Mouse (Mus musculus) naive thymus-derived CD4-positive, alpha-beta T cell, adult 5 months (primary cell): ENCODE results near the gene Ascl3. TPM values are rescaled to one million over a fixed set of nuclear protein-coding genes. Genes with fewer than 3 reads are reported as not detected.

Source experiments
- polyA plus RNA-seq: library from polyadenylated mRNA; unstranded; fragments of 100-300 nt; shearing (Covaris generic); gene quantifications from one replicate; pipeline ENCODE4 v1.2.1, GENCODE M21; 2017

The Ascl3 gene
- 0.68 TPM for polyA plus RNA-seq

DNA sequence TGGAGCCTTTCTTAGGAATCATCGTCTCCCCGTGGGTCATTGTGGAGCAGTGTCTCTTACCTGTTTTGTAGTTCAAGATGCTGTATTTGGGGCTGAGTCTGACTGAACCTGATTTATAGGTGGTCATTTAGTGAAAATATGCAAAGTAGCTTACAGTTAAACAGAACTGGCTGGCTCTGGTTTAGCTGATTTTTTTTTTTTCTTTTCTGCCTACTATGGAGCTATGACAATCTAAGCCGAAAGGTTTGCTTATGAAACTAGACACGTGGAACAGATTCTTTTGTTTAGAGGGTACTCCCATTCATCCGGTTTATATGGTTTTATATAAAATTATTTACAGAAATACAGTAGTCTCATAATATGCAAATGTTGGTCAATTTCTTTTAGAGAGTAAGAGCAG, at the start of gene Ascl3:
Gene Ascl3, minus strand, starts transcription at position 101 of the 400 bp plus-strand sequence.

DNA sequence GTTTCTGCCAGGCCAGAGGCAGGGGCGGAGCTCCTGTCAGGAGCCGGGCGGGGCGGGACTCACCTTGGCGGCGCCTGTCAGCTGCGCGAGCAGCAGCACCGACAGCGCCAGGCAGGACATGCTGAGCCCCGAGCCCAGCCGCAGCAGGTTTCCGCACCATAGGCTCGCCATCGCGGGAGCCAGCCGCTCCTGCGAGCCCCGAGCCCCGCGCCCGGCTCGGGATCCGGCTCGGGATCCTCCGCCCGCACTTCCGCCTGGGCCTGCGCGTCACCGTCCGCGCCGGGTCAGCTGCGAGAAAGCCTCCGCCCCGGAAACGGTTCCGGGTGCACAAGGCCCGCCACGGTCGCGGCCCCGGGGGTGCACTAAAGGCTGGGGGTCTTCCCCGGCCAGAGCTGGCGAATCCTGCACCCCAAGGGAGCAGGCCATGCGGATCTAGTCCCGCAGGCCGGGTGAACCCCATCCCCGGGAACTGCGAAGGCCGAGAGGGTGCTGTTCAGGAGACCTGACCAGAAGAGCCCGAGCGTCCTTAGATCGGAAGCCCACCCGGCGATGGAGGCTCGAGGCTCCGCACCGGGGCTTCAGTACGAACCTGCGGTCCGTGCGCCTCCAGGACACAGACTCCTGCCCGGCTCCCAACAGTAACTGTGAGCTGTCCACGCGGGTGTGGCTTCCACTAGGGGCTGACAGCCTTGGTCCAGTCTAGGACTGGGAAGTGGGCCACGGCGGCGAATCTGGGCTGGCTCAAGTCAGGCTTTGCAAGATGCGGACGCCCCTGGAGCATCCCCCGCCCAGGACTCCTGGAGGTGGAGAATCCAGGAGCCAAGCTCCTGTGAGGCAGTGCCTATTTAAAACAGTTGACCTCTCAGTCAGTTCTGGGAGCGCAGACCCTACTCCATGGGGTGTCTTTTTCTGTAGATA, 20.7 kb upstream of the Ascl3 start, which contains the start of gene Tmem9b:
Gene Tmem9b, minus strand, starts transcription at position 868 of the 918 bp plus-strand sequence.

DNA sequence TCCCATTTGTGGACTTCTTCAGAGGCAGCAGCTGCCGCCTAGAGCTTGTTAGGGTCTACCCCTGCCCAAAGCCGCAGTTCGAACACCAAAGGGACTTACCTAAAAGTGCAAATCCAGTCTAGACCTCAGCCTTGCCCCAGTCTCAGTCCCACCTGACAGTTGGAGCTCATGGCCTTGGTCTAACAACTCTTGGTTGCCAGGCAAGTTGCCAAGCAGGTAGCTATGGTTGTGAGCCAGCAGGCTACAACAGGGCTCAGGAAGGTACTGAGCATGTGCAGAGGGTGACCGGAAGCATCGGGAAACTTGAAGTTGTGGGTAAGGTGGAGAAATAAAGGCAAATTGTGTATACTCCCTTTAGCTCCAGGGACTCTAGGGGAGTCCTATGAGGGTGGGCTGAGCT, 7.8 kb downstream of the Ascl3 start, which contains the start of gene BC051019:
Gene BC051019, minus strand, starts transcription at position 154 of the 400 bp plus-strand sequence.

DNA sequence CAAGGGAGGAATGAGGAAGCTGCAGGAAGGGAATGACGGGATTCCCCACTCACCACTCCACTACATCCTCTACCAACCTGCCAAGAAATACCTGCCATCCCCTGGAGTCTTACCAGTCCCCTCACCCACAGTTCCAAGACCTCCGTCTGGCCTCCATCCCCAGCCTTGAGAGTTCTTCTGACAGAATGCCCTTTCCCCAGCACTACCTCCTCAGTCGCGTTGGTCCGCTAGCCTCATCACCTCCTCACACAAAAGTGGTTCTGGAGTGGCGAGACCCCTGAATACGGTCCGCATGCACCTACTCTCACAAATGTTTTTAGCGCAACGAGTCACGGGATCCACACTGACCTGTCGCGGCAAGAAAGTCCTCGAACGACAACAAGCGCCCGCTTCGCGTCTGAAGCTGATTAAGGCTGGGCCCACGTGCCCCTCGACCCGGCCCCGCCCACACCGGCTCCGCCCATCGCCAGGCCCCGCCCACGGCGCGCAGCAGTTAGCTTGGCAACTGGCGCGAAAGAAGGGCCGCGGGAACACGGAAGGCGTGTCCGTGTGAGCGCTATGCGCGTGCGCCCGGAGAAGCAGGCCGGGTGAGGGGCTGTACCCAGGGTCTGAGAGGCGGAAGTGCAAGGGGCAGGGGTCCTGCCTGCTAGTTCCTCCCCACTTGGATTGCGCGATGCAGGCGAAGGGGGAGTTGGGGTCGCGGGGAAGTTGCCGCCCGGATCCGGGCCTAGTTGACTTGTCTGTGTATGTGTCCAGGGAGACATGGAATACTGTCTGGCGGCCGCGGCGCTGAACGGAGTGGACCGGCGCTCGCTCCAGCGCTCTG, 28.1 kb downstream of the Ascl3 start, which contains the start of the genes St5 and Akip1:
Gene St5, minus strand, starts transcription at position 416 of the 826 bp plus-strand sequence.
Gene Akip1, plus strand, starts transcription at position 501 of the 826 bp plus-strand sequence.

Other genes starting within 250 kb of the Ascl3 start
- 0.19 TPM for gene Trim66, start 223.6 kb downstream of the Ascl3 start, polyA plus RNA-seq
- 135 TPM for gene Rpl27a, start 212.6 kb downstream of the Ascl3 start, polyA plus RNA-seq
- 1.3 TPM for gene St5, start 28.1 kb downstream of the Ascl3 start, polyA plus RNA-seq
- gene Akip1, start 28.0 kb downstream of the Ascl3 start, polyA plus RNA-seq = 13.1 TPM
- not detected for gene BC051019, start 7.9 kb downstream of the Ascl3 start, polyA plus RNA-seq
- gene Tmem9b, start 21.1 kb upstream of the Ascl3 start, polyA plus RNA-seq = 141 TPM
- gene Nrip3, start 50.3 kb upstream of the Ascl3 start, polyA plus RNA-seq = 1.6 TPM
- gene Scube2, start 134.0 kb upstream of the Ascl3 start, polyA plus RNA-seq = not detected
- gene Dennd5a, start 228.7 kb upstream of the Ascl3 start, polyA plus RNA-seq = 17.7 TPM